Mouse (Mus musculus): ENCODE measurements around the gene Nlrx1. TPM values are rescaled to one million over a fixed set of nuclear protein-coding genes. Genes with fewer than 3 reads are reported as not detected.
"Not testable (repeated sequence)": the region's sequence is repeated elsewhere in the genome, so short reads cannot be mapped to it uniquely, and the experiment has no call there.

Gene Nlrx1
- polyA plus RNA-seq, 1 experiment from 2014 or later: 7.1 TPM

- H3K27me3 ChIP-seq; H3K9me3 ChIP-seq; H3K4me3 ChIP-seq; H3K4me2 ChIP-seq (replicated peaks); H3K9ac ChIP-seq; H3K27ac ChIP-seq; ATAC-seq (ENCODE audit: insufficient number of reproducible peaks, insufficient read depth, low FRiP score, low TSS enrichment): not testable (repeated sequence)
- 92% methylated on average over 3 of the region's 3 CpGs for whole genome bisulfite sequencing
- peaks cover 65% of the 10 kb centered on the region for H3K36me3 ChIP-seq
- H3K4me1 ChIP-seq: peaks cover 12% of the 10 kb centered on the region
Measured at GRCm38 (mm10) chr9:44300001-44300400, 31.6 kb upstream of the Nlrx1 start.

GRCm38 (mm10) chr9:44292490-44292889 is 24.1 kb upstream of the Nlrx1 start:
- H3K9me3 ChIP-seq: no peaks in the 10 kb centered on the region
- H3K36me3 ChIP-seq: peaks cover 53% of the 10 kb centered on the region
- no peak overlapping the region for H3K27ac ChIP-seq
- no peak overlapping the region for H3K4me2 ChIP-seq (replicated peaks)
- H3K4me1 ChIP-seq: peaks cover 10% of the 10 kb centered on the region; the same call in 1 of the 2 replicates
- H3K9ac ChIP-seq: no peak overlapping the region
- no peak for ATAC-seq (ENCODE audit: insufficient number of reproducible peaks, insufficient read depth, low FRiP score, low TSS enrichment)
- 68% methylated on average over 3 of the region's 3 CpGs for WGBS
- peaks cover 20% of the 10 kb centered on the region for H3K27me3 ChIP-seq
- H3K4me3 ChIP-seq: no peak overlapping the region

GRCm38 (mm10) chr9:44288959-44289291 is 20.5 kb upstream of the Nlrx1 start:
- H3K4me2 ChIP-seq (replicated peaks): peak overlapping the region; percentile 92
- no peak for ATAC-seq (ENCODE audit: insufficient number of reproducible peaks, insufficient read depth, low FRiP score, low TSS enrichment)
- no peaks in the 10 kb centered on the region for H3K9me3 ChIP-seq
- H3K27ac ChIP-seq: no peak overlapping the region
- 8% methylated on average over 11 of the region's 11 CpGs for WGBS
- H3K9ac ChIP-seq: no peak overlapping the region
- peaks cover 39% of the 10 kb centered on the region for H3K27me3 ChIP-seq
- peaks cover 31% of the 10 kb centered on the region for H3K36me3 ChIP-seq
- H3K4me3 ChIP-seq: 0 out of 2 replicates have a peak overlapping the region, but pooled peaks have one; percentile 74
- H3K4me1 ChIP-seq: peaks cover 17% of the 10 kb centered on the region

- Histone ChIP-seq H3K9me3 (no peaks in the 10 kb centered on the region), H3K4me3 (peak within 1 kb of the TSS; percentile 74), H3K27ac (no peak within 1 kb of the TSS), H3K9ac (peak within 1 kb of the TSS; percentile 76), H3K36me3 (peaks cover 28% of the 10 kb centered on the region), H3K4me1 (peaks cover 17% of the 10 kb centered on the region), H3K4me2 (replicated peaks) (peak within 1 kb of the TSS; percentile 92), H3K27me3 (peaks cover 39% of the 10 kb centered on the region)
- ATAC-seq (ENCODE audit: insufficient number of reproducible peaks, insufficient read depth, low FRiP score, low TSS enrichment): 0 out of 2 replicates have a peak, but pooled peaks have one; percentile 57
- WGBS: 3% methylated on average over 38 of the region's 38 CpGs
Measured at GRCm38 (mm10) chr9:44288076-44288958, 19.9 kb upstream of the Nlrx1 start, which contains the start of gene Abcg4. TSS of gene Abcg4 (minus strand) at chr9:44288615.

- Histone ChIP-seq H3K27me3 (peaks cover 39% of the 10 kb centered on the region), H3K27ac (no peak overlapping the region), H3K4me3 (peak overlapping the region; percentile 74), H3K4me2 (replicated peaks) (peak overlapping the region; percentile 92), H3K9ac (peak overlapping the region; percentile 76), H3K4me1 (peaks cover 17% of the 10 kb centered on the region), H3K36me3 (peaks cover 20% of the 10 kb centered on the region), H3K9me3 (no peaks in the 10 kb centered on the region)
- 0 out of 2 replicates have a peak, but pooled peaks have one; percentile 55 for ATAC-seq (ENCODE audit: insufficient number of reproducible peaks, insufficient read depth, low FRiP score, low TSS enrichment)
- WGBS: 2% methylated on average over 47 of the region's 47 CpGs
Measured at GRCm38 (mm10) chr9:44287401-44288075, 19.1 kb upstream of the Nlrx1 start.

- peak; percentile 37; the same call in 1 of the 2 replicates for ATAC-seq (ENCODE audit: insufficient number of reproducible peaks, insufficient read depth, low FRiP score, low TSS enrichment)
Measured at GRCm38 (mm10) chr9:44287003-44287400, 18.6 kb upstream of the Nlrx1 start.

GRCm38 (mm10) chr9:44286256-44286850 is 18.0 kb upstream of the Nlrx1 start:
- H3K4me3 ChIP-seq: peak overlapping the region; percentile 74; the same call in 1 of the 2 replicates
- peaks cover 17% of the 10 kb centered on the region for H3K4me1 ChIP-seq
- 10% methylated on average over 6 of the region's 6 CpGs for whole genome bisulfite sequencing
- H3K4me2 ChIP-seq (replicated peaks): peak overlapping the region; percentile 92
- no peak for ATAC-seq (ENCODE audit: insufficient number of reproducible peaks, insufficient read depth, low FRiP score, low TSS enrichment)
- peaks cover 39% of the 10 kb centered on the region for H3K27me3 ChIP-seq
- no peak overlapping the region for H3K27ac ChIP-seq
- no peaks in the 10 kb centered on the region for H3K9me3 ChIP-seq
- H3K9ac ChIP-seq: no peak overlapping the region; the same call in 1 of the 2 replicates
- peaks cover 11% of the 10 kb centered on the region for H3K36me3 ChIP-seq

More at GRCm38 (mm10) chr9:44287003-44287400, 18.6 kb upstream of the Nlrx1 start:
- H3K27me3 ChIP-seq: peaks cover 39% of the 10 kb centered on the region
- peak overlapping the region; percentile 74 for H3K4me3 ChIP-seq
- peak overlapping the region; percentile 92 for H3K4me2 ChIP-seq (replicated peaks)
- H3K36me3 ChIP-seq: peaks cover 16% of the 10 kb centered on the region
- no peaks in the 10 kb centered on the region for H3K9me3 ChIP-seq
- H3K4me1 ChIP-seq: peaks cover 17% of the 10 kb centered on the region
- H3K27ac ChIP-seq: no peak overlapping the region
- H3K9ac ChIP-seq: peak overlapping the region; percentile 76
- WGBS: 6% methylated on average over 11 of the region's 11 CpGs

- no peak for ATAC-seq (ENCODE audit: insufficient number of reproducible peaks, insufficient read depth, low FRiP score, low TSS enrichment)
- 60% methylated on average over 5 of the region's 5 CpGs for WGBS
- H3K27me3 ChIP-seq: peaks cover 26% of the 10 kb centered on the region
- no peak overlapping the region for H3K27ac ChIP-seq
- H3K4me2 ChIP-seq (replicated peaks): no peak overlapping the region
- no peaks in the 10 kb centered on the region for H3K9me3 ChIP-seq
- H3K4me1 ChIP-seq: peaks cover 9% of the 10 kb centered on the region; the same call in 1 of the 2 replicates
- no peak overlapping the region for H3K4me3 ChIP-seq
- 0 out of 2 replicates have a peak, but pooled peaks cover 4% of the 10 kb centered on the region for H3K36me3 ChIP-seq
- no peak overlapping the region for H3K9ac ChIP-seq
Measured at GRCm38 (mm10) chr9:44283183-44283582, 14.8 kb upstream of the Nlrx1 start.

GRCm38 (mm10) chr9:44269973-44270372 is 1.6 kb upstream of the Nlrx1 start:
- no peak overlapping the region for H3K4me3 ChIP-seq
- 89% methylated on average over 4 of the region's 4 CpGs for WGBS
- H3K9ac ChIP-seq: no peak overlapping the region
- H3K36me3 ChIP-seq: no peaks in the 10 kb centered on the region
- H3K27ac ChIP-seq: no peak overlapping the region
- H3K4me2 ChIP-seq (replicated peaks): no peak overlapping the region
- no peaks in the 10 kb centered on the region for H3K9me3 ChIP-seq
- H3K27me3 ChIP-seq: 0 out of 2 replicates have a peak, but pooled peaks cover 2% of the 10 kb centered on the region
- ATAC-seq (ENCODE audit: insufficient number of reproducible peaks, insufficient read depth, low FRiP score, low TSS enrichment): no peak
- H3K4me1 ChIP-seq: 0 out of 2 replicates have a peak, but pooled peaks cover 12% of the 10 kb centered on the region

GRCm38 (mm10) chr9:44269077-44269476 is 678 bp upstream of the Nlrx1 start:
- Histone ChIP-seq H3K27me3 (0 out of 2 replicates have a peak, but pooled peaks cover 2% of the 10 kb centered on the region), H3K27ac (no peak overlapping the region), H3K4me1 (0 out of 2 replicates have a peak, but pooled peaks cover 12% of the 10 kb centered on the region), H3K36me3 (no peaks in the 10 kb centered on the region), H3K4me3 (no peak overlapping the region), H3K9me3 (no peaks in the 10 kb centered on the region), H3K9ac (no peak overlapping the region), H3K4me2 (replicated peaks) (no peak overlapping the region)
- no peak for ATAC-seq (ENCODE audit: insufficient number of reproducible peaks, insufficient read depth, low FRiP score, low TSS enrichment)
- WGBS: 81% methylated on average over 3 of the region's 3 CpGs

GRCm38 (mm10) chr9:44268027-44268360 is 405 bp downstream of the Nlrx1 start:
- Histone ChIP-seq H3K27me3 (0 out of 2 replicates have a peak, but pooled peaks cover 2% of the 10 kb centered on the region), H3K9me3 (no peaks in the 10 kb centered on the region), H3K4me2 (replicated peaks) (peak overlapping the region; percentile 79), H3K4me3 (peak overlapping the region; percentile 50), H3K4me1 (0 out of 2 replicates have a peak, but pooled peaks cover 12% of the 10 kb centered on the region), H3K36me3 (no peaks in the 10 kb centered on the region), H3K27ac (peak overlapping the region; percentile 56; the same call in 1 of the 2 replicates), H3K9ac (peak overlapping the region; percentile 78)
- peak; percentile 79 for ATAC-seq (ENCODE audit: insufficient number of reproducible peaks, insufficient read depth, low FRiP score, low TSS enrichment)
- WGBS: 4% methylated on average over 28 of the region's 28 CpGs
